Mouse (Mus musculus): ENCODE results near the gene Sult5a1.

DNA sequence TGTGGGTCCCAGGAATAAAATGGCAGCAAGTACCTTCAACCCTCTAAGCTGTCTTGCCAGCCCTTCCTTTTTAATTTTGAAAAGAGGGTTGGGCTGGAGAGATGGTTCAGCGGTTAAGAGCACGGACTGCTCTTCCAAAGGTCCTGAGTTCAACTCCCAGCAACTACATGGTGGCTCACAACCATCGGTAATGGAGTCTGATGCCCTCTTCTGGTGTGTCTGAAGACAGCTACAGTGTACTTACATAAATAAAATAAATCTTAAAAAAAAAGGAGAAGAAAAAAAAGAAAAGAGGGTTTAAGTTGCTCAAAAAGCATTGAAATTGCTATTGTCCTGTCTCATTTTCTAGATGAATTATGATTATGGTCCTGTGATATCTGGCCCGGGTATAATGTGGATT, 56.9 kb downstream of the Sult5a1 start:
- TF ChIP-seq POLR2A (IDR thresholded peaks at IDR 0.05; ENCODE audit: extremely low read depth, insufficient read depth, low read length) (no peak), CTCF (IDR thresholded peaks at IDR 0.05; ENCODE audit: low read depth, low read length) (no peak)

Measured in liver, adult 2 months (tissue).